Mouse (Mus musculus): ENCODE results near the gene Disc1.

Disc1 gene

DNA sequence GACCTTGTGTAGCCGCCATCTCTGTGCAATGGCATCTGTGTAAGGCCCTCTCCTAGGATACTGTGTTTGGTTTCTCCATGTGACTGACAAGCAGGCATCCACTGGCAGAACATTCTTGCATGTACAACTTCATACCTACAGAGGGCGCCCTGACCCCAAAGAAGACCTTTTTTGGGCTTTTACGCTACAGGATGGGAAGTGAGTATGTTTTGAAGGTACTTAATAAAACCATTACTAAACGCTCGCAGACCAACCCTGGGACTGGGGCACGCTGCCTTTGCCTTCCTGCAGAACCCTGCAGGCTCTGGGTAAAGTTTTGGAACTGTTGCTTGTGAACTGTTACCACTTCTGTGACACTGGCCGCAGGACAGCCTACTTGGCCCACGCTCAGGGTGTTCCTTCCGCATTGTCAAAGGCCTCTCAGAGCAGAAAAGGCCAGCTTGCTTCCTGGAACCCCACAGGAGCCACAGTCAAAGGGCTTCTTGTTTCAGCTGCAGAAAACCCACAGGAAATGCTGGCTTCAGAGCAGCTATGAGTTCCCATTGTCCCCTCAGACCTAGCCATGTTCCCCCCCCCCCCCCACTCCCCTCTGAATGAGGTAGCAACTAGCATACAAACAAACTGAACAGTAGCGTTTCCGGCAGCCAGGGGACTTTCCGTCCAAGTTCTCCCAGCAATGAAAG lies 13.1 kb downstream of the Disc1 start:
- in situ Hi-C loops (cut with MboI, MseI) = no loop called here

DNA sequence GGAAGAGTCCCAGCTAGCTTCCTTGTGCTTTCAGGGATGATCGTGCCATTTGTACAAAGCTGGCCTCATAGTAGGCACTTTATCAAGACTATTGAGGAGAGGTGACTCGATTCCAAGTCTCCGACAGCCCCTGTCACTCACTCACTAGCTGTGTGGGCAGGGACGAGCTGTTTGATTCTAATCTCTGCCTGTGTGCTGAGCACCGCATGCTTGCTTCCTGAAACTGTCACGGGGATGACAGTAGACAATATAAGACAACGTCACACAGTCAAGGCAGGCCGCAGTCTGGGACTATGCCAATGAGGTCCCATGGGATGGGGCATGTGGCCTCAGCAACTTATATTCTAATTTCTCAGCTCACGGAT lies 13.6 kb downstream of the Disc1 start:
- in situ Hi-C loops (cut with MboI, MseI) = no loop called here

DNA sequence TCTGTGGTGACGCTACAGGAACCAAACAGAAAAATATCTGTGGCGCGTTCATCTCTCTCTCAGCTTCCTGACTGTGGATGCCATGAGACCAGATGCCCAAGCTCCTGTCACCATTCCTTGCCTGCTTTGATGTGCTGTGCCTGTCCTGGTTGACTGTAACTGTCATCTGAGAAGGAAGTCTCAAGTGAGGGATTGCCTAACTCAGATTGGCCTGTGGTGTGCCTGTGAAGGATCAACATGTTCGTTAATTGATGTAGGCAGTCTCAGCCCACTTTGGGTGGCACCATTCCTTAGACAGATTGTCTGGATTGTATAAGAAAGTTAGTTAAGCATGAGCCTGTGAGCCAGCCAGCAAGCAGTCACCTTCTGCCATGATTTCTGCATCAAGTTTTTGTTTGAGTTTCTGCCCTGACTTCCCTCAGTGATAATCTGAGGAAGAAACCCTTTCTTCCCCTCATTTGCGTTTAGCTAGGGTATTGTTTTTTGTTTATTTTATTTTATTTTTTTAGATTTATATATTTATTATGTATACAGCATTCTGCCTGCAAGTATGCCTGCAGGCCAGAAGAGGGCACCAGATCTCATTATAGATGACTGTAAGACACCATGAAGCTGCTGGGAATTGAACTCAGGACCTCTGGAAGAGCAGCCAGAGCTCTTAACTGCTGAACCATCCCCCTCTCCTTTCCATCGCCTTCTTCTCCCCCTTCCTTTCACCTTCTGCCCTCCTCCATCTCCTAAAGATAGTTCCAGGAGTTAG lies 14.3 kb downstream of the Disc1 start:
- in situ Hi-C loops (cut with MboI, MseI) = no loop called here

DNA sequence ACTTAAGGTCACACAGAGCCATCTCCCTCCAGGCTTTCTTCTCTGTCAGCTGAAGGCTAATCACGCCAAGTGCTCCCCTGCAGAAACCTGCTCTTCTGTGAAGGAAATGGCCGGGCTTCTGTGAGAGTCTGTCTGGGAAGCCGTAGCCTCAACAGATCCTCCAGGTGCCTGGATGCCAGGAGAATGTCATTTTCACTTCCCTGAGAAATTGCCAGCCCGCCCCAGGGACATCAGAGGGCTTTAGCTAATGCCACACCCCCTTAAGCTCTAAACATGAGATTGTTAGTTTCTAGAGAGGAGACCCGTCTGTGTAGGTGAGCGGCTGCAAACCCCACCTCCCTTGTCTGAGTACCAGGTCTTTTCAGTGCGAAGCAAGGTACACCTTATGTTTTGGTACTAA lies 15.3 kb downstream of the Disc1 start:
- in situ Hi-C loops (cut with MboI, MseI) = no loop called here

DNA sequence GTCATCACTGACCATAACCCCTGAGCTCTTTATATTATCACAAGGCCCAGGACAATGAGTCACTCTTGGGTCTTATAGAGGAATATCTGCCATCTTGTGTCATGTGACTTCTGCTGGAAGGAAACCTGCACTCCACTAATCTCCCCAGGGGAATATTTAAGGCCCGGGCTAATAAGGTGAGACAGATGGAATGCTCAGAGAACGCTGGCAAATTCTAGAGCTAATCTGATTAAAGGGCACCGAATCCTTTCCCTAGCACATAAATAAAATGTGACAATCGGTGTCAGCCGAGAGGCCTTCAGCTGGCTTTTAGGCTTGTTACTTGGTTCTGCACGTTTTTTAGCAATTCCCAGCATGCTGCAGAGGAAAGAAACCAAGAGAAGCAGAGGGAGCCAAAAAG lies 15.7 kb downstream of the Disc1 start:
- in situ Hi-C loops (cut with MboI, MseI) = no loop called here

DNA sequence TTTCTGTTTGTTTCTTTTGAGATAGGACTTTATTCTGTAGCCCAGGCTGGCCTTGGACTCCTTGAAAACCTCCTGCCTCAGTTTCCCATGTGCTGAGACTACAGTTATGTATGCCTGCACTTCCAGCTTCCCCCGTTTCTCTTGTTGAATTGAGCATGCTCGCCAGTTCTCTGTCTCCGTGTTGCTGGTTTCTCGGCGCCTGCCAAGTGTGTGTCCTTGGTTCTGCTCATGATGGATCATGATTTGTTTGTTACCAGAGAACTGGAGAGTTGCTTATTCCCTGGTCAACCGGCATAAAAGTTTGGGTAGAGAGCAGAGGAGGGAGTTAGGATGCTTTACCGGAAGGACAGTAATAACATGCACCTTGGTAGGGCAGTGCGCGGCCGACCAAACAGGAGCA lies 20.1 kb downstream of the Disc1 start:
- in situ Hi-C loops (cut with MboI, MseI) = no loop called here

DNA sequence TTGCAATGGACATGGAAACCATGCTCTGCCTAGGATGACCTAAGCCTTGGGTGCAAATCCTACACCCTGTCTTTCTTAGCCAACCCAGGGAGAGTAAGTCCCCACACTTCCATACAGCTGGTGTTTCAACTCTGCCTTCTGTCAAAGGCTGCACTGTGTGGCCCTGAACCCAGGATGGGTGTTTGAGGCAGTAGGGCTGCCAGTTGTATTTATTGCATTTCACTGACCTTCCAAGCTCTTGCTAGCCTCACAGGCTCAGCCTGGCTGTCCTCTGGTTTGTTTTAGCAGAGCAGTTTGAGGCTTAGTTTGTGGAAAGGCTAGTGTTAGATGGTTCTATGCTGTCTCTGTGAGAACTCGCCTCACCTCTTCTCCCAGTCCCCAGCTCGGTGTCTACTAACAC lies 20.6 kb downstream of the Disc1 start:
- in situ Hi-C loops (cut with MboI, MseI) = no loop called here

DNA sequence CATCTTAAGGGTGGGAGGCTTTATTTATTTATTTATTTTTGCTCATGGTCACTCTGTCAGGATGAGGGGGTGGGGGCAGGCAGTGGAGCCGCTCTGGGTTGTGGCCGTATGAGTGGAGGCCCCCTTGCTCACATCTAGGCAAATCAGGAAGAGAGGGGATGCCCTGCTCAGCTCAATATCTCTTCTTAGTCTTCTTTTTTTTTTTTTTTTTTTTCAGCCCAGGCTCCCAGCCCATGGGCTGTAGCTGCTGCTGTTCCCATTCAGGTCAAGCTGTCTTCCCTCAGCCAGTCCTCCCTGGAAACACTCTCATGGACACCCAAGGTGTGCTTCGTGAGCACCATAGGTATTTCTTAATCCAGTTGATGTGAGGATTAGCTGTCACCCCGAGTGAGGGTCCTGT lies 21.4 kb downstream of the Disc1 start:
- in situ Hi-C loops (cut with MboI, MseI) = no loop called here

DNA sequence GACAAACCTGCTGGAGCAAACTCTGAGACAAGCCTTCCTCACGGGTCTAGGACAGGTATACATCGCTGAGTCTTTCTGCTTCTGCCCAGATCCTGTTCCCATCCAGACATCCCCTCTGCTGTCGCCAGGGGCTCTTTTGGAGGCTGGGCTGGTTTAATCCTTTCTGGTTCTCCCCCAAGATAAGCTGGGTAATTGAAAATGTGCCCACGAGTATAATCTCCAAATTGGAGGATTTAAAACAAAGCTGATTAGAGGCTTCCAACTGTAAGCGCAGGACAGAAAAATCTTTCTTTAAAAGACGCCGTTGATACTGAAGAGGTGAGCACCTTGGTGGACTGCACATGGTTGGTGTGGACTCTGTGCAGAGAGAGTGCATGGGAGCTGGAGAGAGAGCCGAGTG lies 23.3 kb downstream of the Disc1 start:
- in situ Hi-C loops (cut with MboI, MseI) = no loop called here

DNA sequence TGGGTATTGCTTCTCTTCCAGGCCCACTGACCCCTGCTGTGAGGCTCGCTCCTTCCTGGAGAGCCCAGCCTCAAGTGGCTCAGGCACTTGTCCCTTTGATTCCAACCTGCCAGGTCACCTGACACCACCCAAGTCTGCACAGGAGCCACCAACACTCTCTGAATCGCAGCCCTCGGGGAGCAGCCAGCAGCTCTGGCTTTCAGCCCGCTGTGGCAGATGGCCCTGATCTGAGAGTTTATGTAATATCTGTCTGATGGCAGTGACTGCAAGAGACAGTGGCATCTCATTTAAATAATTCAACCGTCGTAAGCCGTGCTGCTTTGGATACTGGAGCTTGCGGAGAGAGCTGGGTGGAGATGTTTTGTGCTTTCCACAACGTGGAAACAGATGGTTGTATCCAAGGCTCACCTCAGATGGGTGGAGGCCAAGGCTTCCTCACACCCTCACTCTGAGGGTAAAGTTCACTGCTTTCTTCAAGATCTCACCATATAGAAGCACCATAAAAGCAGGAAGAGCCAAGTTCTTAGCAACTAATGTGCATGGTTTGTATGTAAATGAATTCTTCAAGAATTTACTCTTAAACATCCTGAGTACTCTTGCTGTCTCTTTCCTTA lies 24.9 kb downstream of the Disc1 start:
- in situ Hi-C loops (cut with MboI, MseI) = no loop called here

DNA sequence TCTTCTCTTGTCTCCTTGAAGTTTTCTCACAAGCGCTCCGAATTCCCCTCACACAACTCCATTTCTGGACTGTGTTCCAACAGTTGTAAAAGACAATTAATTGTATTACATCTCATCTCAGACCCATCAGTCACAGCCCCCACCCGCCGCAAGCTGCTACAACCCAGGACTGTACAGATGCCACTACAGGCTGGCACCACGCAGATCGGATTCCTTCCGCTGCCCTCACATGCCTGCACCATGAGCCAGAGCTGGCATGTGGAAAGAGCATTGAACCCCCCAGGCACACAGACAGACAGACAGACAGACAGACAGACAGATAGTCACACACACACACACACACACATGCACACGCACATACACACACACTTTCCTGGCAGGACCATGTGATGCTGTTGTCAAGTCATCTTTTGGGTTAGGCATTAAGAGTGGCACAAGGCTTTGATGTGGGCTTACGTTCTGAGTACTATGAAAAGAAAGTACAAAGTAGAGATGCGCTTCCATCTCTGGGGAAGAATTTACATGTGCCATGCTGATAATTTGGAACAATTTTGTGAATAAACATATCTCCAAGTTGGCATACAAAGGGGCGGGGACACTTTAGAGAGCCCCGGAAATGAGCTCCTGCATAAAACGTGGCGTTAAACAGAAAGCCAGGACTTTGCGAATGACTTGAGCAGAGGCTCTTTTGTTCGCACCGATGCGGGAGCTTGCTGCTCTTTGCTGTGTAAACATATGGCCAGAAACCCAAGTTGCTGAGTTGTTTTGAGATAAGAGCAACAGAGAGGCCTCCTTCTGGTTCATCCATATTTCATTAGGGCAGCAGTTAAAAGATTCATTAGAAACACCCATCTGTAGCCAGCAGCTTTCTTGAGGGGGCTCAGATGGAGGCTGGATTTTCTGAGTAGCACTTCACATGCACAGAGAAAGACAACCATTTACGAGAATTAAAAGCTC lies 26.7 kb downstream of the Disc1 start:
- in situ Hi-C loops (cut with MboI, MseI) = no loop called here

DNA sequence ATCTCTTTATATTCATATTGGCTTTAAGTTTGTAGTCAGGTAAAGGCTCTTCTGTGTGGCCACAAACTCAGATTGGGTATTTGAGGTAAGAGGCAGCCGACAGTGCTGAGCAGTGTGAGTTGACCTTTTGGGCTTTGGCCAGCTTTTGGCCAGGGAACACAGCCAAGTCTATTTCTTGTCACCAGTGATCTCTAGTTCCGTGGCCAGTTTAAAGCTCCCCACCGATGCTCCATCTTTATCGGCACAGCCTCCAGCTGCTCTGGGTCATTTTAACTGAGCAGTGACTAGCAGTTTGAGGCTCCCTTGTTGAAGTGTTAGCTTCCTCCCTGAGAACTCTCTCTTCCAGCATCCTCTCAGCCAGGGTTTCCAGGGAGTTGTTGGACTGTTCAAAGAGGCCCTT lies 29.8 kb downstream of the Disc1 start:
- in situ Hi-C loops (cut with MboI, MseI) = no loop called here

DNA sequence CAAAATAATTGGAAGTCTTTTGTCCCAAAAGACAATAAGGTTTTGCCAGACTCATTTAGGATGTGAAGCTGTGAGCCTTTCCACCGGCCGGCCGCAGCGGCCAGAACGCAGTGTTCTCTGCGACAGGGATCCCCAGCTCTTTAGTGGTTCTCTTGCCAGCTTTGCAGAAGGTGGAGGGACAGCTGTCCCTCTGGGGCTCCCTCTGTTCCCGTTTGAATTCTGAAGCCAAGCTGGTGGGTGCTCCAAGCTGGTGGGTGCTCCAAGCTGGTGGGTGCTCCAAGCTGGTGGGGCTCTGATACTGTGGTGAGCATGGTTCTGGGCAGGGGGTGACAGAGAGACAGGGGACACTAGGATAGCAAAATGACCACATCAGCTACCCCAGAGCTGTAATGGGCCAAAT lies 30.5 kb downstream of the Disc1 start:
- in situ Hi-C loops (cut with MboI, MseI) = no loop called here

DNA sequence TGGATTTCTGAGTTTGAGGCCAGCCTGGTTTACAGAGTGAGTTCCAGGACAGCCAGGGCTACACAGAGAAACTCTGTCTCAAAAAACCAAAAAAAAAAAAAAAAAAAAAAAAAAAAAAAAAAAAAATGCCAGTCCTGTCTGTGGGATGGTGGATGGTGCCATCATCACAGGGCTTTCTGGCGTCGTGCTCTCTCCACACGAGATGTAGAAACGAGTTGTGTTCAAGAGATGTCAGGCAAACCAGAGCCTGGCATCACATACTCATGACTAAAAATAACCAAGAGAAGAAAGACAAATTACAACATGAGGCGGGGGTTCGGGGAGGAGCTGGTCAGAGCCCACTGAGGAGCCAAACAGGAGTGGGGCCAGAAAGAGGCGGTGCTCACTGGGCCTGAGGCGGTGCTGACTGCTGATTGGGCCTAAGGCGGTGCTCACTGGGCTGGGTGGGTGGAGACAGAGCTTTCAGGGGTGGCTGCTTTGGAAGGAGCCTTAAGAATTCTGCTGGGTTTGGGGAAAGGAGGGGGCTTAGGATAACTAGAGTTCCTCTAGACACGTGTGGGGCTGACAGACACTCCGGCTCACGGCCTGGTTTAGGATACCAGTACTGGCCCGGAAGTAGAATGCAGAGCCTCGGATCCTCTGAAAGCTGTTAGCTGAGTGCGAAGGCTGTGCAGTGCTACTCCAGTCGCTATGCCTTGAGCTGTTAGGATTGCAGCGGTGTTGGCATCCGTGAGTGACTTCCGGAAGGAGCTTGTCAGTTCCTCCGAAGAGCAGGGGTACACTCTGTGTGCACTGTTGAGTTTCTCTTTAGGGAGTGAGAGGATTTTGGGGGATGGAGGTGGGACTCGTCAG lies 37.1 kb downstream of the Disc1 start:
- in situ Hi-C loops (cut with MboI, MseI) = no loop called here

DNA sequence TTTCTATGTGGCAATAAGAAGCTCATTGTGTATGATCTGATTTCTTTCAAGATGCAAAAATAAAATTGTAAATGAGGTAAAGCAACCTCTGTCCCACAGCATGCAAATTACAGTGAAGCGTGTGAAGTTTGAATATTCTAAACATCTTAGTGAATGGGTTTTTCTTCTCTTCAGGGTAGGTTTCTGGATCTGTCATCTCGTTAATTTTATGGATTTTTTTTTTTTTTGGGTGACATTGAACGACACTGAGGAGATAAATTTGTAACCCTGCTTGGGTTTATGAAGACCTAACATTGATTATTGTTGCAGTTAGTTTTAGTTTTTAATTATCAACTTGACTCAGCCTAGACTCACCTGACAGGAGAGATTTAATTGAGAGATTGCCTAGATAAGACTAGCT lies 43.1 kb downstream of the Disc1 start:
- in situ Hi-C loops (cut with MboI, MseI) = no loop called here

DNA sequence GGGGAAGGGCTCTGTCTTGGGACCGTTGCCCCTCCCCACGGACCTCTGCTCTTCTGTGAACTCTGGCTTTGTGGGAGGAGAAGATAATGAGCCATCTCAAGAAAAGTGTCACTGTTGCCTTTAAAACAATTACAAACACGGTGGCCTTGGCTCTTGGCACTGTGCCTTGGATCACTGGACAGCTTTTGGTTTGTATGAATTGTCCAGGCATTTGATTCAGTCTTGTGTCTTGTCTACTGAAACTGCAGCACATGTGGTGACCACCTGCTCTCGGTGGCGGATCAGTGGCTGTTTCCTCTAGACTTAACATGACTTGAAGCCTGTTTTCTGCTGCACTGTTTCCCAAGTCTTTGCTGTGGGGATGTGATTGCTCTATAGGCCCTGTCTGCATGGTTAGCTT lies 44.1 kb downstream of the Disc1 start:
- in situ Hi-C loops (cut with MboI, MseI) = no loop called here

DNA sequence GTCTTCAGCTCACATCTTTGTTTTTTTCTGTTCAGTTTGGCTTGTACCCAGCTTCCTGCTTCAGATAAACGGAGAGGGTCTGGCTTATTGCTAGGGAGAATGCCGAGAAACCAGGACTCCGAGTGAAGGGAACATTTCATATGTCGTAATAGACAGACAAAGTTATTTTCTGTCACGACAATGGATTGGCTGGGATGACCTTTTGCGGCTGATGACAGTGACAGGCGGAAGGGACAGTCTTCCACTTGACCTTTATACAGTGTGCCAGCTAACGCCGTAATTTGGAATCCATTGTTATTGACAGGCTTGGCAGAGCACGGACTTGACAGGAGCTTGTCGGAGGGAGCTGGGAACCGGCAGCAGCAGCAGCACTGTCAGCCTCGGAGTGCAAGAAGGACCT lies 48.3 kb downstream of the Disc1 start:
- in situ Hi-C loops (cut with MboI, MseI) = no loop called here

DNA sequence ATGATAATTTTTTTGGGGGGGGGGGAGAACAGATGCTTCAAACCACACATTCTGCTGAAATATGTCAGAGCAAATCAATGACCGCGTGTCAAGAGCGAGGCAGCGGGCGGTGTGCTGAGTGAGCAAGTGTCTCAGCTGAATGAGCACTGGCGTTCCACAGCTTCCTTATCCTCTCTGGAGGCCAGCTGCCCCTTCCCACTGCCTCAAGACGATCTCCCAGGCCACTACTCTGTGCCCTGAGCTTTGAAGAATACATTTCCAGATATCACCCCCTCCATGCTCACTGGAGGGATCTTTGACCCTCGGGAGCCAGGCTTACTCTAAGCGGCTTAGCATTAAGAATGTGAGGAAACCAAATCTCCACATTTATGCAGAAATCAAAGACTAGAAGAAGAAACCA lies 59.2 kb downstream of the Disc1 start:
- in situ Hi-C loops (cut with MboI, MseI) = no loop called here

DNA sequence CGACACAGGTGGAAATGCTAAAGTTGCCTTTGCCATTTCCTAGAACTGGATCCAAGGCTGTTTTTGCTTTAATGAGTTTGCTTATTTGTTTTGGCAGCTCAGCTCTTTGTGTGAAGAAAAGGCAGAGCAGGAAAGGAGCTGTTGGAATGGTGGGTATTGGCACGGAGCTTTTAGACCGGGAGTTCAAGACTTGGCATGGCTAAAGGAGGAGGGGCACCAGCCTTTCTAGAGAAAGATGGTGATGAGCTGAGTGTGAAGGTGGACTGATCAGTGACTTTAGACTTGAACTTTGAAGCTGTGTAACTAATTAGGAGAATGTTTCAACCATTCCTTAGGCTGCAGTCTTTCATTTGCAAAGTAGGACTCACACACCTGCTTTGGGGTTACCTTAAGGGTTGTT lies 59.8 kb downstream of the Disc1 start:
- in situ Hi-C loops (cut with MboI, MseI) = no loop called here

DNA sequence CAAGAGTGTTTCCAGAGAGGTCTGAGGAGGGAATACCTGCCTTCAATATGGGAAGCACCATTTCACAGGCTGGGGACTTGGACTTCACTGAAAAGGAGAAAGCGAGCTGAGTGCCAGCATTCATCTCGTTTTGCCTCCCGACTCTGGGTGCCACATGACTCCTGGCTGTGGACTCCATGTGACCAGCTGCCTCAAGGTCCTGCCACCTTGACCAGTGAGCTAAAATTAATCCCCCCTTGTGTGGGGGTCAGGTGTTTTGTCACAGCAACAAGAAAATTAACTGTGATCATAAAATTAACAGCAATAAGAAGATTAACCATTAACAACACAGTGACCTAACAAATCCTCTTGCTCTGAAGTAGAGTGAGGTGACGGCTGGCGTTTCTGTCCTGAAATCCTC lies 61.3 kb downstream of the Disc1 start:
- in situ Hi-C loops (cut with MboI, MseI) = no loop called here

DNA sequence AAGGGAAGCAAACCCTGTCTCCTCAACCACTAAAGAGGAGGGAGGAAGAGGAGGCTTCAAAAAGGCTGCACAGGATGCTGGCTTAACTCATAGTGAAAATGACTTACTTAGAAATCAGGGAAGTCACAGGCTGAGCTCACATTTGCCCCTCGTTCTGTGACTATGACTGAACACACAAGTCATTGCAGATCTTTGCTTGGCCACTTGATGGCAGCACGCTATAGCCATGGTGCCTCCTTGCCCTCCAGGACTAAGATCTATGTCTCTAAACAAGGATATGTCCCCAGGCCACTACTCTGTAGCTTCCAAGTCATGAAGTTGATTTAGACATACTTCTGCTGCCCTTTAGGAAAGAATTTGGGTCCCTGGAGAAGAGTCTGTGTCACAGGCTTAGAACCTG lies 62.6 kb downstream of the Disc1 start:
- in situ Hi-C loops (cut with MboI, MseI) = no loop called here

Data from regulatory T cell (primary cell).